Mouse (Mus musculus) hindbrain, embryonic 16.5 days (tissue): ENCODE measurements around the gene Rheb. TPM values are rescaled to one million over a fixed set of nuclear protein-coding genes. Genes with fewer than 3 reads are reported as not detected.

Source experiments
- ATAC-seq: fragments of 200-750 bp; cut with Nextera tagmentation; 2 replicates; pipeline ENCODE4 v1.8.0; 2017; ENCODE audit warnings: moderate TSS enrichment, moderate library complexity
- H3K27ac ChIP-seq: fragments of 300-500 bp; sonication (generic); 2 replicates; pipeline ENCODE4 v1.5.1; 2014; ENCODE audit warnings: low read depth, mild to moderate bottlenecking, control low read depth, low read length, moderate library complexity
- H3K27me3 ChIP-seq: fragments of 300-500 bp; sonication (generic); replicated peaks from 2 replicates; pipeline ENCODE4 v1.6.1; 2014; ENCODE audit warnings: low read length; ENCODE audit not compliant: control insufficient read depth, insufficient read depth
- H3K36me3 ChIP-seq: fragments of 300-500 bp; sonication (generic); 2 replicates; pipeline ENCODE4 v1.6.1; 2014; ENCODE audit warnings: mild to moderate bottlenecking, low read length, moderate library complexity, mixed read lengths; ENCODE audit not compliant: control insufficient read depth, insufficient read depth
- H3K4me1 ChIP-seq: fragments of 300-500 bp; sonication (generic); 2 replicates; pipeline ENCODE4 v1.6.1; 2014; ENCODE audit warnings: low read depth, low read length; ENCODE audit not compliant: control insufficient read depth, insufficient read depth
- H3K4me2 ChIP-seq: fragments of 300-500 bp; sonication (generic); 2 replicates; pipeline ENCODE4 v1.6.1; 2014; ENCODE audit warnings: mild to moderate bottlenecking, low read length, control low read depth, moderate library complexity
- H3K4me3 ChIP-seq: fragments of 300-500 bp; sonication (generic); 2 replicates; pipeline ENCODE4 v1.5.1; 2014; ENCODE audit warnings: mild to moderate bottlenecking, low read length, control low read depth, moderate library complexity
- H3K9ac ChIP-seq: fragments of 300-500 bp; sonication (generic); 2 replicates; pipeline ENCODE4 v1.6.1; 2014; ENCODE audit warnings: low read depth, mild to moderate bottlenecking, control low read depth, low read length, moderate library complexity
- H3K9me3 ChIP-seq: fragments of 300-500 bp; sonication (generic); 2 replicates; pipeline ENCODE4 v1.6.1; 2014; ENCODE audit warnings: mild to moderate bottlenecking, low read length, moderate library complexity; ENCODE audit not compliant: control insufficient read depth
- WGBS: fragments of 180-500 bp; shearing (Covaris S2); extraction: QIAGEN DNeasy Blood & Tissue Kit; methylation state at CpG from one replicate; pipeline ENCODE4 v1.1.7; 2014; 5-methylcytosine and 5-hydroxymethylcytosine counted together
- polyA plus RNA-seq: library from polyadenylated mRNA; unstranded; fragments of >200 nt; fragmentation: Nextera tagmentation; extraction: Ambion mirVana; gene quantifications from 2 replicates; pipeline ENCODE4 v1.2.1, GENCODE M21; 2015

The Rheb gene
- polyA plus RNA-seq, result 247 and 275 TPM in 2 replicates

- Histone ChIP-seq H3K4me3 (peak within 1 kb of the TSS; percentile 97), H3K9me3 (no peaks in the 10 kb centered on the region), H3K36me3 (no peaks in the 10 kb centered on the region), H3K9ac (peak within 1 kb of the TSS; percentile 92), H3K4me2 (peak within 1 kb of the TSS; percentile 94), H3K4me1 (peaks cover 30% of the 10 kb centered on the region), H3K27ac (peak within 1 kb of the TSS; percentile 97), H3K27me3 (no peaks in the 10 kb centered on the region)
- peak; percentile 98 for ATAC-seq
- WGBS, result under 1% methylated on average over 81 of the region's 92 CpGs
Measured at GRCm38 (mm10) chr5:24842274-24843102, at the start of gene Rheb. Gene Rheb, minus strand, starts transcription at chr5:24842624.

GRCm38 (mm10) chr5:24889860-24890259 lies 47.4 kb upstream of the Rheb start:
- Histone ChIP-seq H3K27me3 (no peaks in the 10 kb centered on the region), H3K4me2 (no peak overlapping the region), H3K4me3 (no peak overlapping the region), H3K9me3 (no peaks in the 10 kb centered on the region), H3K27ac (no peak overlapping the region), H3K36me3 (peaks cover 19% of the 10 kb centered on the region), H3K4me1 (no peaks in the 10 kb centered on the region), H3K9ac (no peak overlapping the region)
- WGBS, result 65% methylated on average over 9 of the region's 9 CpGs
- no peak for ATAC-seq

- H3K4me3 ChIP-seq, result no peak overlapping the region
- H3K4me1 ChIP-seq, result no peaks in the 10 kb centered on the region
- ATAC-seq, result no peak
- H3K27me3 ChIP-seq, result no peaks in the 10 kb centered on the region
- H3K36me3 ChIP-seq, result peaks cover 20% of the 10 kb centered on the region
- H3K4me2 ChIP-seq, result no peak overlapping the region
- H3K9me3 ChIP-seq, result no peaks in the 10 kb centered on the region
- H3K27ac ChIP-seq, result no peak overlapping the region
- no peak overlapping the region for H3K9ac ChIP-seq
- 87% methylated on average over 11 of the region's 11 CpGs for WGBS
Measured at GRCm38 (mm10) chr5:24888874-24889591, 46.6 kb upstream of the Rheb start.

- Histone ChIP-seq H3K4me3 (no peak overlapping the region), H3K9me3 (no peaks in the 10 kb centered on the region), H3K27me3 (no peaks in the 10 kb centered on the region), H3K9ac (no peak overlapping the region), H3K27ac (no peak overlapping the region), H3K36me3 (peaks cover 24% of the 10 kb centered on the region), H3K4me1 (no peaks in the 10 kb centered on the region), H3K4me2 (no peak overlapping the region)
- ATAC-seq, result no peak
- 86% methylated on average over 8 of the region's 8 CpGs for WGBS
Measured at GRCm38 (mm10) chr5:24887271-24887670, 44.8 kb upstream of the Rheb start.

- Histone ChIP-seq H3K4me3 (no peak overlapping the region), H3K9me3 (no peaks in the 10 kb centered on the region), H3K4me1 (no peaks in the 10 kb centered on the region), H3K27me3 (no peaks in the 10 kb centered on the region), H3K9ac (no peak overlapping the region), H3K4me2 (no peak overlapping the region), H3K27ac (no peak overlapping the region), H3K36me3 (peaks cover 18% of the 10 kb centered on the region)
- no peak for ATAC-seq
- 80% methylated on average over 4 of the region's 4 CpGs for WGBS
Measured at GRCm38 (mm10) chr5:24878713-24879112, 36.3 kb upstream of the Rheb start.

GRCm38 (mm10) chr5:24877836-24878624 lies 35.6 kb upstream of the Rheb start:
- Histone ChIP-seq H3K36me3 (peaks cover 19% of the 10 kb centered on the region), H3K4me2 (no peak overlapping the region), H3K27ac (no peak overlapping the region), H3K9ac (no peak overlapping the region), H3K9me3 (no peaks in the 10 kb centered on the region), H3K27me3 (no peaks in the 10 kb centered on the region), H3K4me1 (no peaks in the 10 kb centered on the region), H3K4me3 (no peak overlapping the region)
- WGBS, result 86% methylated on average over 11 of the region's 11 CpGs
- no peak for ATAC-seq

- no peaks in the 10 kb centered on the region for H3K9me3 ChIP-seq
- no peak for ATAC-seq
- no peak overlapping the region for H3K27ac ChIP-seq
- no peak overlapping the region for H3K4me3 ChIP-seq
- H3K4me2 ChIP-seq, result no peak overlapping the region
- no peak overlapping the region for H3K9ac ChIP-seq
- H3K4me1 ChIP-seq, result no peaks in the 10 kb centered on the region
- H3K27me3 ChIP-seq, result no peaks in the 10 kb centered on the region
- peaks cover 18% of the 10 kb centered on the region for H3K36me3 ChIP-seq
- WGBS, result 91% methylated on average over 9 of the region's 9 CpGs
Measured at GRCm38 (mm10) chr5:24876653-24877052, 34.2 kb upstream of the Rheb start.

- H3K4me3 ChIP-seq, result no peak overlapping the region
- H3K9me3 ChIP-seq, result no peaks in the 10 kb centered on the region
- no peaks in the 10 kb centered on the region for H3K27me3 ChIP-seq
- peaks cover 20% of the 10 kb centered on the region for H3K36me3 ChIP-seq
- H3K9ac ChIP-seq, result no peak overlapping the region
- ATAC-seq, result peak; percentile 28; the same call in 1 of the 2 replicates
- H3K27ac ChIP-seq, result no peak overlapping the region
- H3K4me2 ChIP-seq, result no peak overlapping the region
- WGBS, result 78% methylated on average over 4 of the region's 4 CpGs
- no peaks in the 10 kb centered on the region for H3K4me1 ChIP-seq
Measured at GRCm38 (mm10) chr5:24874111-24874510, 31.7 kb upstream of the Rheb start.

- no peaks in the 10 kb centered on the region for H3K27me3 ChIP-seq
- no peak overlapping the region for H3K27ac ChIP-seq
- peaks cover 24% of the 10 kb centered on the region for H3K36me3 ChIP-seq
- no peaks in the 10 kb centered on the region for H3K9me3 ChIP-seq
- ATAC-seq, result no peak
- WGBS, result 80% methylated on average over 6 of the region's 6 CpGs
- no peak overlapping the region for H3K9ac ChIP-seq
- no peak overlapping the region for H3K4me3 ChIP-seq
- no peak overlapping the region for H3K4me2 ChIP-seq
- H3K4me1 ChIP-seq, result no peaks in the 10 kb centered on the region
Measured at GRCm38 (mm10) chr5:24873221-24873620, 30.8 kb upstream of the Rheb start.
